Mouse (Mus musculus) liver, adult 2 months (tissue): ENCODE results near the gene Fto.

Experiments used
- CTCF ChIP-seq: fragments of 200-500 bp; IDR thresholded peaks from 2 replicates; pipeline ENCODE4 v1.5.1; 2011; ENCODE audit warnings: low read depth, low read length, control low read depth
- POLR2A ChIP-seq: fragments of 200-500 bp; IDR thresholded peaks from 2 replicates; pipeline ENCODE4 v1.6.1; 2011; ENCODE audit warnings: low read length, control low read depth; ENCODE audit not compliant: insufficient read depth; ENCODE audit errors: extremely low read depth

GRCm38 (mm10) chr8:91282655-91283054 lies 30.7 kb upstream of the Fto start:
- TF ChIP-seq CTCF = no peak
- no peak for TF ChIP-seq POLR2A
